Mouse (Mus musculus) G1E (cell line): ENCODE results near the gene 4930433I11Rik. TPM values are rescaled to one million over a fixed set of nuclear protein-coding genes. Genes with fewer than 3 reads are reported as not detected.
"Not testable (repeated sequence)": the region's sequence is repeated elsewhere in the genome, so short reads cannot be mapped to it uniquely, and the experiment has no call there.

Experiments used
- ATAC-seq: 2 replicates; pipeline ENCODE4 v1.8.0; 2016; ENCODE audit warnings: mild to moderate bottlenecking; ENCODE audit not compliant: insufficient number of reproducible peaks, poor library complexity, low FRiP score, severe bottlenecking; ENCODE audit errors: extremely low read depth
- DNase-seq: peaks from one replicate; pipeline ENCODE4 v3.0.0; 2012; ENCODE audit warnings: low spot score
- H3K27me3 ChIP-seq: 2 replicates; pipeline ENCODE4 v1.6.1; 2012; ENCODE audit warnings: mild to moderate bottlenecking, low read length, inconsistent platforms; ENCODE audit not compliant: insufficient read depth
- H3K36me3 ChIP-seq: replicated peaks from 2 replicates; pipeline ENCODE3; 2012; ENCODE audit warnings: mild to moderate bottlenecking, inconsistent platforms
- H3K4me1 ChIP-seq: 2 replicates; pipeline ENCODE4 v1.6.1; 2012; ENCODE audit warnings: low read depth, low read length, inconsistent platforms, mixed read lengths; ENCODE audit not compliant: insufficient read depth
- H3K4me3 ChIP-seq: 2 replicates; pipeline ENCODE4 v1.5.1; 2012; ENCODE audit warnings: low read depth, mild to moderate bottlenecking, inconsistent platforms, low read length, moderate library complexity, mixed read lengths
- H3K9me3 ChIP-seq: replicated peaks from 2 replicates; pipeline ENCODE4 v1.6.1; 2012; ENCODE audit warnings: inconsistent platforms
- CTCF ChIP-seq: IDR thresholded peaks from 2 replicates; pipeline ENCODE4 v1.5.1; 2012; ENCODE audit warnings: low read depth, low read length, inconsistent platforms, mixed read lengths
- GATA1 ChIP-seq: IDR thresholded peaks from 2 replicates; pipeline ENCODE4 v1.6.1; 2012; ENCODE audit warnings: borderline replicate concordance, low read length, inconsistent platforms, mixed read lengths
- GATA2 ChIP-seq: IDR thresholded peaks from 2 replicates; pipeline ENCODE4 v1.6.1; 2012; ENCODE audit warnings: low read depth, low read length, inconsistent platforms, borderline replicate concordance
- POLR2AphosphoS5 ChIP-seq: IDR thresholded peaks from 2 replicates; pipeline ENCODE4 v1.6.1; 2012; ENCODE audit warnings: low read depth, low read length, inconsistent platforms; ENCODE audit not compliant: insufficient replicate concordance
- TAL1 ChIP-seq: conservative IDR thresholded peaks from 2 replicates; pipeline ENCODE4 v1.6.1; 2012; ENCODE audit warnings: low read depth, low read length, inconsistent platforms, mixed read lengths
- polyA plus RNA-seq: library from polyadenylated mRNA; stranded (reverse); fragments of >175 nt; gene quantifications from 2 replicates; pipeline ENCODE4 v1.2.3, GENCODE M21; 2012
- total RNA-seq, 2 experiments: library from RNA; stranded (forward) in 1 of 2; stranded (reverse) in 1 of 2; fragments of 200-1000 nt in 1 of 2; fragments of >200 nt in 1 of 2; fragmentation: Nextera tagmentation in 1 of 2; gene quantifications; 2 replicates each; pipeline ENCODE4 v1.2.3; 2014 to 2017

Gene 4930433I11Rik
- total RNA-seq (2014; fragmentation: Nextera tagmentation) (not detected in 2 replicates), total RNA-seq (2017) (0.05 TPM in 1 of 2 replicates, not detected in the other), polyA plus RNA-seq (not detected in 2 replicates)

DNA sequence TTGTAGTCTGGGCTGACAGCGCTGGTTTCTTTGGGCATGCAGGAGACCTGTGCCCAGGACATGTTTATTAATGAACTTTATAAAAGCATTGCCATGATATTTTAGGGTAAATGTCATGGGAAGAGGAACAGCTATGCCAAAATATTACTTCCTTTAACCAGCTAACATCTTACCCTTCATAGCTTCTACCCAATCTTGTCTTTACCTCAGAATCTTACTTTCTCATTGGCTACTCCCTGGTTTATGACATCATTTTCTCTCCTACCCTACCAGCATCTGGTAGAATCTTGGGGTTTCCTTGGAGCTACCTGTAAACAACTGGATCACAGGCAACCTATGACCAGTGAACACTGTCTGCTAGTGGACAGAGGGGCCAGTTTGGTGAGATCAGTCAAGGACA is at the start of gene 4930433I11Rik:
4930433I11Rik (plus strand) TSS at position 301 of the 400 bp plus-strand sequence.
- H3K36me3 ChIP-seq = no peaks in the 10 kb centered on the region
- DNase-seq (no peak), ATAC-seq (no peak)
- H3K4me3 ChIP-seq = no peak within 1 kb of the TSS
- H3K27me3 ChIP-seq = no peaks in the 10 kb centered on the region
- no peak for TF ChIP-seq CTCF
- TF ChIP-seq GATA2 = no peak
- TF ChIP-seq TAL1 = no peak
- no peak for TF ChIP-seq GATA1
- TF ChIP-seq POLR2AphosphoS5 = no peak
- no peaks in the 10 kb centered on the region for H3K4me1 ChIP-seq
- H3K9me3 ChIP-seq = peaks cover 4% of the 10 kb centered on the region

- no peak for TF ChIP-seq POLR2AphosphoS5
- TF ChIP-seq TAL1 = no peak
- TF ChIP-seq GATA2 = no peak
- no peak for TF ChIP-seq GATA1
- no peak for TF ChIP-seq CTCF
- no peaks in the 10 kb centered on the region for H3K27me3 ChIP-seq
- H3K9me3 ChIP-seq = peaks cover 8% of the 10 kb centered on the region
- DNase-seq (no peak), ATAC-seq (no peak)
- H3K4me1 ChIP-seq = no peaks in the 10 kb centered on the region
- H3K36me3 ChIP-seq = no peaks in the 10 kb centered on the region
- no peak overlapping the region for H3K4me3 ChIP-seq
These were observed 48.0 kb upstream of the 4930433I11Rik start for GRCm38 (mm10) chr7:40939371-40939770.

DNA sequence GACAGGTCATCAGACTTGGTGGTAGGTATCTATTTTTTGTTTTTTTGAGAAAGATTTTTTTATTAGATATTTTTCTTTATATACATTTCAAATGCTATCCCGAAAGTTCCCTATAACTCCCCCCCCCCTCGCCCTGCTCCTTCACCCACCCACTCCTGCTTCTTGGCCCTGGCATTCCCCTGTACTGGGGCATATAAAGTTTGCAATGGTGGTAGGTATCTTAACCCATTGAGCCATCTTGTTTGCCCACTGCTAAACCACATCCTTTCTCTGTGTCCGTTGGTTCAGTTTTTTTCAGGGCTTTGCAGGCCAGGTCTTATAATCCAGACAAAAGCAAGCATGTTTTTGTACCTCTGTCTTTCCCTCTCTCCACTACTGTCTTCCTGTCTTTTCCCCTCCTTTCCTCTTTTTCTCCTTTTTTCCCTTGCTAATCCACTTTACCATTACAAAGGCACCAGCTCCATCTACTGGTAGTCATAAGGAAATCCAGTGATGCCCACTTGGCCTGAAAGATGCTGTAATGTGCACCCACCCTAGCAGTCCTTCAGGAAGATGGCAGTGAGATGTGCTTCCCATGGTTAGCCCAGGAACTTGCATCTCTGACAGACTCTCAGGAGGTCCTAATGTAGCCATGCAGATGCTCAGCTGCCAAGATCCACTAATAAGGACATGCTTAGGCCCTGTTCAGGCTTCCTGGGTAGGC is 45.0 kb upstream of the 4930433I11Rik start:
- H3K4me3 ChIP-seq = no peak overlapping the region
- H3K27me3 ChIP-seq = no peaks in the 10 kb centered on the region
- TF ChIP-seq POLR2AphosphoS5 (no peak), GATA1 (no peak), CTCF (no peak), GATA2 (no peak), TAL1 (no peak)
- no peaks in the 10 kb centered on the region for H3K4me1 ChIP-seq
- H3K9me3 ChIP-seq = peaks cover 16% of the 10 kb centered on the region
- DNase-seq (no peak), ATAC-seq (no peak)
- no peaks in the 10 kb centered on the region for H3K36me3 ChIP-seq

DNA sequence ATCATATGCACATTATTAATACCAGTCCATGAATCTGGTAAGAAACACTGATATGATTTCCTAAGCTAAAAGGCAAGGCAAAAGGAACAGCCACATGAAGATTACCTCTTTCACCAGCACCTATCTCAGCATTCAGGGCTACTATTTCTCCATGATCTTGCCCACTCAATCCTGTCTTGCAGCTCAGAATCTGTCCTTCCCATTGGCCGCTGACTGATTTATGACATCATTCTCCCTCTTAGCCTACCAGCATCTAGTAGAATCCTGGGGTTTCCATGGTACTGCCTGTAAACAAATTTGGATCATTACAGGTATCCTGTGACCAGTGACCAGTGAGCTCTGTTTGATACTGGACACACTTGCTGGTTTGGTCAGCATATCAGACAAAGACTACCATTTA is 45.1 kb downstream of the 4930433I11Rik start, which contains the start of gene Gm4884:
Gm4884 (plus strand) TSS at position 301 of the 400 bp plus-strand sequence.
- ATAC-seq, H3K36me3 ChIP-seq: not testable (repeated sequence)

GRCm38 (mm10) chr7:41044058-41044457 is 56.7 kb downstream of the 4930433I11Rik start:
- not testable (repeated sequence) for H3K9me3 ChIP-seq, H3K4me3 ChIP-seq, H3K36me3 ChIP-seq, H3K27me3 ChIP-seq, ATAC-seq, H3K4me1 ChIP-seq, DNase-seq

More for the DNA sequence above, 45.1 kb downstream of the 4930433I11Rik start, which contains the start of gene Gm4884:
- H3K9me3 ChIP-seq, DNase-seq, H3K4me1 ChIP-seq, H3K27me3 ChIP-seq, H3K4me3 ChIP-seq: not testable (repeated sequence)

Other genes starting within 250 kb of the 4930433I11Rik start
- not detected in 2 replicates for gene Vstm2b, start 89.2 kb upstream of the 4930433I11Rik start, total RNA-seq (2014; fragmentation: Nextera tagmentation)
- not detected in 2 replicates for gene Vstm2b, start 89.2 kb upstream of the 4930433I11Rik start, total RNA-seq (2017)
- gene Vstm2b, start 89.2 kb upstream of the 4930433I11Rik start, polyA plus RNA-seq = not detected in 2 replicates
- not detected in 2 replicates for gene Gm4884, start 45.2 kb downstream of the 4930433I11Rik start, total RNA-seq (2014; fragmentation: Nextera tagmentation)
- gene Gm4884, start 45.2 kb downstream of the 4930433I11Rik start, total RNA-seq (2017) = 0.12 TPM in 1 of 2 replicates, not detected in the other
- gene Gm4884, start 45.2 kb downstream of the 4930433I11Rik start, polyA plus RNA-seq = not detected in 2 replicates
- gene Gm5592, start 166.3 kb downstream of the 4930433I11Rik start, total RNA-seq (2014; fragmentation: Nextera tagmentation) = not detected in 2 replicates
- gene Gm5592, start 166.3 kb downstream of the 4930433I11Rik start, total RNA-seq (2017) = 0.16 and 0.23 TPM in 2 replicates
- gene Gm5592, start 166.3 kb downstream of the 4930433I11Rik start, polyA plus RNA-seq = not detected in 2 replicates